Mouse (Mus musculus): ENCODE measurements around the gene Rps18. TPM values are rescaled to one million over a fixed set of nuclear protein-coding genes. Genes with fewer than 3 reads are reported as not detected.

Gene Rps18
- polyA plus RNA-seq, 1 experiment from 2014 or later, result 1,341 TPM

DNA sequence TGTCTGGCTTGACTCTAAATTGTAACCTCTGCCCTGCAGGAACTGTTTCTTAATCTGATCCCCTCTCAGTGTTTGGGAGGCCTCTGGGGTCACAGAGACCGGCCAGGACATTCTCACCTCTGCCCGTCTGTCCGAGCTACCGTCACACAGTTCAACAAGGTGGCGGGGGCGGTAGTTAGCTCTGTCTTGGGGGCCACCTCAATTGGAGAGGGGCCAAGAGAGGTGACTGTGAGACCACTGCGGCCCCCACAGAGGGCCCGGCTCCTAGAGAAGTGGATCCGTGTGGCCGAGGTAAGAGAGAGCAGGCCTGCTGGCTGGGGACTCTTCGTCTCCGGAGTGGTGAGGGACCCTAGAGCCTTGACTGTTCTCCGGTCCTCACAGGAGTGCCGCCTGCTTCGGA, 22.8 kb downstream of the Rps18 start:
- DNase-seq (ENCODE audit: low spot score) (no peak), ATAC-seq (ENCODE audit: insufficient read depth, low FRiP score, low TSS enrichment) (no peak)
- Histone ChIP-seq H3K27ac (ENCODE audit: low read depth, low read length) (no peak overlapping the region), H3K4me1 (ENCODE audit: control insufficient read depth, insufficient read depth, low read length) (peaks cover 9% of the 10 kb centered on the region; the same call in 1 of the 2 replicates), H3K4me2 (ENCODE audit: low read depth) (no peak overlapping the region), H3K9ac (ENCODE audit: low read length) (no peak overlapping the region), H3K36me3 (ENCODE audit: control insufficient read depth, insufficient read depth, low read length) (peaks cover 12% of the 10 kb centered on the region), H3K9me3 (ENCODE audit: control insufficient read depth, low read length) (no peaks in the 10 kb centered on the region), H3K4me3 (ENCODE audit: low read depth, low read length) (0 out of 2 replicates have a peak overlapping the region, but pooled peaks have one; percentile 2), H3K27me3 (ENCODE audit: control insufficient read depth, insufficient read depth, low read length) (no peaks in the 10 kb centered on the region)
- WGBS, result 93% methylated on average over 15 of the region's 15 CpGs

DNA sequence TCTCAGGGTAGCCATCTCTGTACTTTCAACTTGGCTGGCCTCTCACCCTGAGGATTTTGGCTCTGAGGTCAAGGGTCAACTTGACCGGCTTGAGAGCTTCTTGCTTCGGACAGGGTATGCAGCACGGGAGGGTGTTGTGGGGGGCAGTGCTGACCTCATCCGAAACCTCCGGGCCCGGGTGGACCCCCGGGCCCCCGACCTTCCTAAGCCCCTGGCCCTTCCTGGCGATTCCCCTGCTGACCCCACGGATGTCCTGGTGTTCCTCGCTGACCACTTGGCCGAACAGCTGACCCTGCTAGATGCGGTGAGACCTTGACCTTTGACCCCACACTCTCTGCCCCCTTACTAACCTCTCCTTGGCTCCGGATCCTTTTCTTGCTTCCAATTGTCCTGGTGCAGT, 23.4 kb downstream of the Rps18 start:
- Histone ChIP-seq H3K4me1 (ENCODE audit: control insufficient read depth, insufficient read depth, low read length) (peaks cover 9% of the 10 kb centered on the region; the same call in 1 of the 2 replicates), H3K36me3 (ENCODE audit: control insufficient read depth, insufficient read depth, low read length) (peaks cover 12% of the 10 kb centered on the region), H3K4me2 (ENCODE audit: low read depth) (no peak overlapping the region), H3K9me3 (ENCODE audit: control insufficient read depth, low read length) (no peaks in the 10 kb centered on the region), H3K27ac (ENCODE audit: low read depth, low read length) (no peak overlapping the region), H3K27me3 (ENCODE audit: control insufficient read depth, insufficient read depth, low read length) (no peaks in the 10 kb centered on the region), H3K4me3 (ENCODE audit: low read depth, low read length) (0 out of 2 replicates have a peak overlapping the region, but pooled peaks have one; percentile 2), H3K9ac (ENCODE audit: low read length) (no peak overlapping the region)
- ATAC-seq (ENCODE audit: insufficient read depth, low FRiP score, low TSS enrichment) (no peak), DNase-seq (ENCODE audit: low spot score) (no peak)
- 91% methylated on average over 12 of the region's 14 CpGs for WGBS

DNA sequence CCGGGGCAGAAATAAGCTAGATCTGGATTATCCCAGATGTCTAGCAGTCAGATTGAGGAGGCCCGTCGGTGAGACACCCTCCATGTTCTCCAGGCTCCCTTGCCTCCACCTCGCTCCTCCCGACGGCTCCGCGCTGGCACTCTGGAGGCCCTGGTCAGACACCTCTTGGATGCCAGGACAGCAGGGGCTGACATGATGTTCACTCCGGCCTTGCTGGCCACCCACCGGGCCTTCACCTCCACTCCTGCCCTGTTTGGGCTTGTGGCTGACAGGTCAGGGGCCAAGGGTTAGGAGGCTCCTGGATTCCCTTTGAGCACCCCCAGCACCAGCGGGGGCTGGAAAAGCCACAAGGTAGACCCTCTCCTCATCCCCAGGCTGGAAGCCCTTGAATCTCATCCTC, 23.9 kb downstream of the Rps18 start:
- DNase-seq (ENCODE audit: low spot score) (no peak), ATAC-seq (ENCODE audit: insufficient read depth, low FRiP score, low TSS enrichment) (no peak)
- Histone ChIP-seq H3K4me1 (ENCODE audit: control insufficient read depth, insufficient read depth, low read length) (peaks cover 9% of the 10 kb centered on the region; the same call in 1 of the 2 replicates), H3K27me3 (ENCODE audit: control insufficient read depth, insufficient read depth, low read length) (no peaks in the 10 kb centered on the region), H3K4me3 (ENCODE audit: low read depth, low read length) (no peak overlapping the region), H3K9me3 (ENCODE audit: control insufficient read depth, low read length) (no peaks in the 10 kb centered on the region), H3K27ac (ENCODE audit: low read depth, low read length) (no peak overlapping the region), H3K9ac (ENCODE audit: low read length) (no peak overlapping the region), H3K4me2 (ENCODE audit: low read depth) (no peak overlapping the region), H3K36me3 (ENCODE audit: control insufficient read depth, insufficient read depth, low read length) (peaks cover 10% of the 10 kb centered on the region)
- 88% methylated on average over 11 of the region's 11 CpGs for WGBS

DNA sequence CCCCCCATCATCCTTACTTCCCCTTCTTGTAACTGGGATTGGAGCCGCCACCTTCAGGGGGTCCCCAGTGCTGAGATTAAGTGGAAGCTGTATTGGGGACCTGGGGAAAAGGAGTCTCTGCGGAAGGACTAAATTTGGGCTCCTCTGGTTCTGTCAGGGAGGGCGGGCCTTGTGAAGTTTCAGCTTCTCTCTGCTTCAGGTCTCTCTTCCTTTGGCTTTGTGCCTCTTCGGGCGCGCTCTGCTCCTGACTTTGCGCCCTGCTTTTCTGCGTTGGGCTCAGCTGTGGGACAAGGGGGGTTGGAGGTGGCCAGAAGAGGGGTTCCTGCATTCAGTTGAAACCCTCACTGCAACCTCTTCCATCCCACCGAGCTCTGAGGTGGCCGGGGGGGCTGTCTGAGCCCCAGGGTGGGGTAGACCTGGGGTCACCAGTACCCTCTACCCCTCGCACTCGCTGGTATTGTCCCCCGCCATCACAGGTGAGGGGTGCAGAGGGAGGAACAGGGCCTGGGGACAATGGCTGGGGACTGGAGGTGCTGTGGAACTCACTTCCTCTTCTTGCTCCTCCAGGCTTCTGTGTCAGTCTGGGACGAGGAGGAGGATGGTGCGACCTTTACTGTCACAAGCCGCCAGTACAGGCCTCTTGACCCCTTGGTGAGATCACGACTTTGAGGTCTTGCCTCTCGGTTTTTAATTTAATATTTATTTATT, 24.5 kb downstream of the Rps18 start:
- peak overlapping the region; percentile 99 for H3K4me2 ChIP-seq (ENCODE audit: low read depth)
- ATAC-seq (ENCODE audit: insufficient read depth, low FRiP score, low TSS enrichment) (no peak), DNase-seq (ENCODE audit: low spot score) (no peak)
- H3K27ac ChIP-seq (ENCODE audit: low read depth, low read length), result no peak overlapping the region
- H3K36me3 ChIP-seq (ENCODE audit: control insufficient read depth, insufficient read depth, low read length), result peaks cover 10% of the 10 kb centered on the region
- WGBS, result 31% methylated on average over 18 of the region's 18 CpGs
- peaks cover 9% of the 10 kb centered on the region; the same call in 1 of the 2 replicates for H3K4me1 ChIP-seq (ENCODE audit: control insufficient read depth, insufficient read depth, low read length)
- no peaks in the 10 kb centered on the region for H3K9me3 ChIP-seq (ENCODE audit: control insufficient read depth, low read length)
- no peaks in the 10 kb centered on the region for H3K27me3 ChIP-seq (ENCODE audit: control insufficient read depth, insufficient read depth, low read length)
- H3K9ac ChIP-seq (ENCODE audit: low read length), result peak overlapping the region; percentile 88
- peak overlapping the region; percentile 91 for H3K4me3 ChIP-seq (ENCODE audit: low read depth, low read length)

- Histone ChIP-seq H3K9ac (ENCODE audit: low read length) (peak overlapping the region; percentile 88), H3K4me1 (ENCODE audit: control insufficient read depth, insufficient read depth, low read length) (peaks cover 9% of the 10 kb centered on the region; the same call in 1 of the 2 replicates), H3K4me3 (ENCODE audit: low read depth, low read length) (peak overlapping the region; percentile 91), H3K27ac (ENCODE audit: low read depth, low read length) (peak overlapping the region; percentile 95), H3K36me3 (ENCODE audit: control insufficient read depth, insufficient read depth, low read length) (peaks cover 6% of the 10 kb centered on the region), H3K27me3 (ENCODE audit: control insufficient read depth, insufficient read depth, low read length) (no peaks in the 10 kb centered on the region), H3K4me2 (ENCODE audit: low read depth) (peak overlapping the region; percentile 99), H3K9me3 (ENCODE audit: control insufficient read depth, low read length) (no peaks in the 10 kb centered on the region)
- DNase-seq (ENCODE audit: low spot score) (peak; percentile 33), ATAC-seq (ENCODE audit: insufficient read depth, low FRiP score, low TSS enrichment) (0 out of 2 replicates have a peak, but pooled peaks have one; percentile 3)
- WGBS, result under 1% methylated on average over 44 of the region's 45 CpGs
These were observed 25.3 kb downstream of the Rps18 start for GRCm38 (mm10) chr17:33930280-33931158.

GRCm38 (mm10) chr17:33929371-33930279, 26.2 kb downstream of the Rps18 start, which contains the start of gene Rgl2:
TSS of gene Rgl2 (plus strand) at chr17:33929543.
- H3K4me3 ChIP-seq (ENCODE audit: low read depth, low read length), result peak within 1 kb of the TSS; percentile 91
- ATAC-seq (ENCODE audit: insufficient read depth, low FRiP score, low TSS enrichment) (peak; percentile 83), DNase-seq (ENCODE audit: low spot score) (peak; percentile 97)
- H3K4me1 ChIP-seq (ENCODE audit: control insufficient read depth, insufficient read depth, low read length), result peaks cover 9% of the 10 kb centered on the region; the same call in 1 of the 2 replicates
- peak within 1 kb of the TSS; percentile 88 for H3K9ac ChIP-seq (ENCODE audit: low read length)
- under 1% methylated on average over 71 of the region's 80 CpGs for WGBS
- no peaks in the 10 kb centered on the region for H3K27me3 ChIP-seq (ENCODE audit: control insufficient read depth, insufficient read depth, low read length)
- peak within 1 kb of the TSS; percentile 95 for H3K27ac ChIP-seq (ENCODE audit: low read depth, low read length)
- H3K4me2 ChIP-seq (ENCODE audit: low read depth), result peak within 1 kb of the TSS; percentile 99
- peaks cover 5% of the 10 kb centered on the region; the same call in 1 of the 2 replicates for H3K36me3 ChIP-seq (ENCODE audit: control insufficient read depth, insufficient read depth, low read length)
- no peaks in the 10 kb centered on the region for H3K9me3 ChIP-seq (ENCODE audit: control insufficient read depth, low read length)

- H3K36me3 ChIP-seq (ENCODE audit: control insufficient read depth, insufficient read depth, low read length), result peaks cover 4% of the 10 kb centered on the region; the same call in 1 of the 2 replicates
- 63% methylated on average over 21 of the region's 21 CpGs for WGBS
- no peaks in the 10 kb centered on the region for H3K27me3 ChIP-seq (ENCODE audit: control insufficient read depth, insufficient read depth, low read length)
- H3K9me3 ChIP-seq (ENCODE audit: control insufficient read depth, low read length), result no peaks in the 10 kb centered on the region
- H3K4me3 ChIP-seq (ENCODE audit: low read depth, low read length), result peak overlapping the region; percentile 91
- H3K4me2 ChIP-seq (ENCODE audit: low read depth), result peak overlapping the region; percentile 99
- peak overlapping the region; percentile 67 for H3K9ac ChIP-seq (ENCODE audit: low read length)
- H3K4me1 ChIP-seq (ENCODE audit: control insufficient read depth, insufficient read depth, low read length), result peaks cover 9% of the 10 kb centered on the region; the same call in 1 of the 2 replicates
- ATAC-seq (ENCODE audit: insufficient read depth, low FRiP score, low TSS enrichment), result no peak
- no peak for DNase-seq (ENCODE audit: low spot score)
- H3K27ac ChIP-seq (ENCODE audit: low read depth, low read length), result no peak overlapping the region
These were observed 27.4 kb downstream of the Rps18 start for GRCm38 (mm10) chr17:33928251-33928947.

Data from neural tube, embryonic 11.5 days (tissue).